Mouse (Mus musculus): ENCODE measurements at regions not wholly inside any gene's neighbourhood (a gene's known extent, or its start where the extent isn't known, plus 50 kb on each side); places are given as distances from the start of the nearest gene placed in this dataset.

DNA sequence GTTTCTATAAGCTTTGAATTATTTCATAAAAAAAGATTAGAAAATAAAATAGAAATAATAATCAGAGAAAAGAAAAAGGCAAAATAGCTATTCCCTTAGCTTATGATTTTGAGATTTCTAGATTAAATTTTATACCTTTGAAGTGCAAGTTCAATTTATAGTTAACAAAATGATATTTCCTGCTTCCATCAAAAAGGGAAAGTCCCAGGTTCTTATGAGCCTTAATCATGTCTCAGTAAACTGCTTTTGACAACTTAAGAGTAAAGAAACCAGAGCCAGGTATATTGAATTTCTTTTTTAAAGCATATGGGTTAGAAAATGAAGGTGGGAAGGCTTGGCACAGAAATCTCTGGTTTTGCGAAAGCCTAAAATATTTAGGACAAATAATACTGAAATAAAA is 733.4 kb upstream of the Tbl1xr1 start:
- TF ChIP-seq MAX (IDR thresholded peaks at IDR 0.05; ENCODE audit: low read depth), result no peak
- no peak for TF ChIP-seq POLR2A (IDR thresholded peaks at IDR 0.05; ENCODE audit: insufficient read length, low read depth)
- TF ChIP-seq TCF3 (IDR thresholded peaks at IDR 0.05; ENCODE audit: insufficient read length, low read depth), result no peak
- TF ChIP-seq MYOD1 (IDR thresholded peaks at IDR 0.05; ENCODE audit: control insufficient read depth in 1 of 3, insufficient read length in 2 of 3, low read depth in 2 of 3), result no peak
